In genomic region chr11:86683395-86684125, GRCm38 (mm10) we compare ENCODE assay signal across 8 mouse cellular contexts. TPM values are rescaled to one million over a fixed set of nuclear protein-coding genes. Genes with fewer than 3 reads are reported as not detected.
A peak's percentile ranks its signal among the peaks of the same experiment; 100 is the strongest.
DNase-seq lines count a peak whose midpoint lies in the region; ATAC-seq lines count a peak whose summit lies in the region.

Gene Vmp1, minus strand, starts transcription at chr11:86683836.
Gene Ptrh2, plus strand, starts transcription at chr11:86683985.

- H3K9me3 ChIP-seq in hindbrain, embryonic 15.5 days, result no peaks in the 10 kb centered on the region

- peak within 1 kb of the TSS; percentile 93 for H3K27ac ChIP-seq in hindbrain, embryonic 15.5 days (replicated peaks)

- H3K4me1 ChIP-seq in hindbrain, embryonic 15.5 days (replicated peaks), result peaks cover 34% of the 10 kb centered on the region

- H3K4me2 ChIP-seq in hindbrain, embryonic 15.5 days, result peak within 1 kb of the TSS; percentile 85

- no peaks in the 10 kb centered on the region for H3K27me3 ChIP-seq in hindbrain, embryonic 15.5 days

- ATAC-seq in hindbrain, embryonic 15.5 days (ENCODE audit: low FRiP score, low read depth), result peak; percentile 96

- peak; percentile 88 for DNase-seq in T-cell, adult 2 months (ENCODE audit: low spot score)
- peak; percentile 94 to 96 for DNase-seq in cerebellum, postnatal 36 days
- DNase-seq in frontal cortex, postnatal 36 days (ENCODE audit: low spot score in 2 of 2), result peak; percentile 87 to 94
- DNase-seq in left cerebral cortex, adult 11 months (ENCODE audit: low spot score), result peak; percentile 91
- DNase-seq in lung, postnatal 4 days, result peak; percentile 95
- DNase-seq in retina, postnatal 7 days (ENCODE audit: low read depth, low spot score), result peak; percentile 94
- DNase-seq in urinary bladder, adult 2 months (ENCODE audit: low spot score), result peak; percentile 89

- peak within 1 kb of the TSS; percentile 96 for H3K4me3 ChIP-seq in hindbrain, embryonic 15.5 days

- H3K36me3 ChIP-seq in hindbrain, embryonic 15.5 days, result no peaks in the 10 kb centered on the region

- under 1% methylated on average over 56 of the region's 56 CpGs for WGBS in hindbrain, embryonic 15.5 days

- peak within 1 kb of the TSS; percentile 97 for H3K9ac ChIP-seq in hindbrain, embryonic 15.5 days

RNA-seq across cellular contexts. Expression of gene Vmp1, which starts in this region (rescaled TPM):
- polyA plus RNA-seq in hindbrain, embryonic 15.5 days (2015; fragmentation: Nextera tagmentation; extraction: Ambion mirVana), result 114 and 120 TPM in 2 replicates
- 232 and 365 TPM in 2 replicates for polyA plus RNA-seq in urinary bladder, adult 2 months (2012; rRNA removed)

RNA-seq across cellular contexts. Expression of gene Ptrh2, which starts in this region (rescaled TPM):
- 28.2 and 29.9 TPM in 2 replicates for polyA plus RNA-seq in hindbrain, embryonic 15.5 days (2015; fragmentation: Nextera tagmentation; extraction: Ambion mirVana)
- polyA plus RNA-seq in urinary bladder, adult 2 months (2012; rRNA removed), result 11.9 and 12.8 TPM in 2 replicates

Comparison
In these comparisons a context has a peak if more than half of its experiments do, and no peak if none do; other contexts are left out.
1. Peak in every context shown above with its lines: DNase-seq, ATAC-seq, H3K4me3 ChIP-seq and H3K27ac ChIP-seq.